14 mouse cellular contexts compared by ENCODE assay signal in genomic region chr6:122343719-122344118, GRCm38 (mm10). TPM values are rescaled to one million over a fixed set of nuclear protein-coding genes. Genes with fewer than 3 reads are reported as not detected.
DNase-seq lines count a peak whose midpoint lies in the region; ATAC-seq lines count a peak whose summit lies in the region.
"Had no signal": no experiment of that assay in that cellular context is flagged by ENCODE, and none has a peak within 500 bp of the region (broad histone marks: within the 10 kb centered on the region; RNA-seq: fewer than 3 reads in every experiment).

No protein-coding gene starts in this region.

- no peaks in the 10 kb centered on the region for H3K9me3 ChIP-seq in heart, embryonic 12.5 days (replicated peaks)
- H3K9me3 ChIP-seq in megakaryocyte, embryonic 14.5 days, result no peaks in the 10 kb centered on the region
- H3K9me3 ChIP-seq: midbrain, embryonic 15.5 days had no signal

- H3K27me3 ChIP-seq in heart, embryonic 12.5 days (replicated peaks), result no peaks in the 10 kb centered on the region
- no peaks in the 10 kb centered on the region for H3K27me3 ChIP-seq in megakaryocyte, embryonic 14.5 days (replicated peaks)
- H3K27me3 ChIP-seq: midbrain, embryonic 15.5 days had no signal

- H3K36me3 ChIP-seq in heart, embryonic 12.5 days, result no peaks in the 10 kb centered on the region
- H3K36me3 ChIP-seq in megakaryocyte, embryonic 14.5 days (replicated peaks; ENCODE audit: low read length), result no peaks in the 10 kb centered on the region
- H3K36me3 ChIP-seq: midbrain, embryonic 15.5 days had no signal

- 15% methylated on average over 10 of the region's 10 CpGs for WGBS in heart, embryonic 12.5 days

- DNase-seq in heart, postnatal 36 days, result no peak
- peak; percentile 8 for DNase-seq in A20 (ENCODE audit: low read depth, low spot score)
- no peak for DNase-seq in left cerebral cortex, postnatal 10 days (ENCODE audit: extremely low spot score in 1 of 2, low spot score in 2 of 2)
- DNase-seq in layer of hippocampus, postnatal 25 days (ENCODE audit: extremely low spot score in 1 of 2, low spot score in 1 of 2), result no peak
- DNase-seq: cerebellum, adult 11 months; gastrocnemius, postnatal 25 days; kidney, postnatal 36 days had no signal

- no peak overlapping the region for H3K9ac ChIP-seq in heart, embryonic 12.5 days
- H3K9ac ChIP-seq: midbrain, embryonic 15.5 days had no signal

- no peak for ATAC-seq in heart, embryonic 12.5 days (ENCODE audit: insufficient number of reproducible peaks, low FRiP score)
- ATAC-seq in common myeloid progenitor, adult 5-6 weeks (replicated peaks; ENCODE audit: low read depth, poor library complexity, severe bottlenecking), result peak; percentile 70
- no peak for ATAC-seq in erythroblast, adult 5-6 weeks (replicated peaks; ENCODE audit: low FRiP score, poor library complexity, severe bottlenecking)
- ATAC-seq: forebrain, embryonic 16.5 days; intestine, postnatal 0 days; midbrain, embryonic 15.5 days had no signal

- intact Hi-C loops in heart, postnatal 36 days (cut with DNase I), result no loop called here
- intact Hi-C loops in left cerebral cortex, postnatal 10 days (cut with DNase I), result no loop called here

- H3K4me1 ChIP-seq in heart, embryonic 12.5 days (replicated peaks), result peaks cover 38% of the 10 kb centered on the region
- H3K4me1 ChIP-seq in megakaryocyte, embryonic 14.5 days, result peaks cover 45% of the 10 kb centered on the region

- H3K4me2 ChIP-seq in heart, embryonic 12.5 days, result peak overlapping the region; percentile 24; the same call in 1 of the 2 replicates
- H3K4me2 ChIP-seq: midbrain, embryonic 15.5 days had no signal

- H3K4me3 ChIP-seq in heart, embryonic 12.5 days, result no peak overlapping the region
- peak overlapping the region; percentile 88 for H3K4me3 ChIP-seq in megakaryocyte, embryonic 14.5 days (replicated peaks)
- H3K4me3 ChIP-seq: midbrain, embryonic 15.5 days had no signal

- H3K27ac ChIP-seq in heart, embryonic 12.5 days (ENCODE audit: poor library complexity, severe bottlenecking), result no peak overlapping the region
- H3K27ac ChIP-seq: midbrain, embryonic 15.5 days had no signal

RNA-seq across cellular contexts. Expression of gene Phc1, which starts 3.4 kb away (rescaled TPM):
- polyA plus RNA-seq in heart, embryonic 12.5 days (2016; fragmentation: Nextera tagmentation; extraction: Ambion mirVana), result 13.7 and 14.3 TPM in 2 replicates
- total RNA-seq in heart, postnatal 36 days (2021), result 10 to 100 TPM; 17.5 to 21.8 TPM
- 8.9 and 13.0 TPM in 2 replicates for total RNA-seq in common myeloid progenitor, adult 5-6 weeks (2017)
- 2.8 and 35.8 TPM in 2 replicates for polyA plus RNA-seq in megakaryocyte, embryonic 14.5 days (2012; ENCODE audit: insufficient read depth, low replicate concordance)
- 10 to 100 TPM; 69.0 to 76.4 TPM for total RNA-seq in left cerebral cortex, postnatal 10 days (2021)
- total RNA-seq in erythroblast, adult 5-6 weeks (2015; ENCODE audit: low replicate concordance), result 1.7 and 15.9 TPM in 2 replicates
- 0.34 and 1.5 TPM in 2 replicates for total RNA-seq in erythroblast, adult 5-6 weeks (2017; ENCODE audit: low replicate concordance)
- 10 to 100 TPM; 58.4 to 68.5 TPM for total RNA-seq in layer of hippocampus, postnatal 25 days (2021)

RNA-seq across cellular contexts. Expression of gene M6pr, which starts 35.2 kb away (rescaled TPM):
- polyA plus RNA-seq in heart, embryonic 12.5 days (2016; fragmentation: Nextera tagmentation; extraction: Ambion mirVana), result 82.0 and 84.6 TPM in 2 replicates
- 10 to 100 TPM; 40.8 to 42.8 TPM for total RNA-seq in heart, postnatal 36 days (2021)
- 309 and 328 TPM in 2 replicates for total RNA-seq in common myeloid progenitor, adult 5-6 weeks (2017)
- 3.6 and 13.0 TPM in 2 replicates for polyA plus RNA-seq in megakaryocyte, embryonic 14.5 days (2012; ENCODE audit: insufficient read depth, low replicate concordance)
- total RNA-seq in left cerebral cortex, postnatal 10 days (2021), result 10 to 100 TPM; 45.1 to 46.1 TPM
- total RNA-seq in erythroblast, adult 5-6 weeks (2015; ENCODE audit: low replicate concordance), result 53.2 and 57.5 TPM in 2 replicates
- 71.4 and 102 TPM in 2 replicates for total RNA-seq in erythroblast, adult 5-6 weeks (2017; ENCODE audit: low replicate concordance)
- 10 to 100 TPM; 67.1 to 73.0 TPM for total RNA-seq in layer of hippocampus, postnatal 25 days (2021)
